Mouse (Mus musculus): ENCODE data around the gene AI467606.

Gene AI467606

GRCm38 (mm10) chr7:127129638-127130037, 38.5 kb downstream of the AI467606 start:
- DNase-seq = peak in 1 of 2 experiments; percentile 57

DNA sequence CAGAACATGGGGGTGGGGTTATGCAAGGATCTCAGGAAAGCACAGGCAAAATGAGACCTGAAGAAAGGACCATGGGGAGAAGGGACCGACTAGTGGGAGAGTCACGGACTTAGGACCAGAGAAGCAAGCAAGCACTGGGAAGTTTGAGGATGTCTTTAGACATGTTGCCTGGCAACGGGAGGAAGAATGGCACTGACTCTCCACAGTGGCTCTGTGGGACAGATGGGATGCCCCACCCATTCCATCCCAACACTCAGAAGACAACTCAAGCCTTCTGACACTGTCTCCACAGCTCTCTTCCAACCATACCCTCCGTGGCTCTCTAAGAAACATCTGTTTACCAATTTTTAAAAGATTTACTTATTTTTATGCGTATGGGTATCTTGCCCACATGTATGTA, 42.0 kb downstream of the AI467606 start:
- DNase-seq = no peak

DNA sequence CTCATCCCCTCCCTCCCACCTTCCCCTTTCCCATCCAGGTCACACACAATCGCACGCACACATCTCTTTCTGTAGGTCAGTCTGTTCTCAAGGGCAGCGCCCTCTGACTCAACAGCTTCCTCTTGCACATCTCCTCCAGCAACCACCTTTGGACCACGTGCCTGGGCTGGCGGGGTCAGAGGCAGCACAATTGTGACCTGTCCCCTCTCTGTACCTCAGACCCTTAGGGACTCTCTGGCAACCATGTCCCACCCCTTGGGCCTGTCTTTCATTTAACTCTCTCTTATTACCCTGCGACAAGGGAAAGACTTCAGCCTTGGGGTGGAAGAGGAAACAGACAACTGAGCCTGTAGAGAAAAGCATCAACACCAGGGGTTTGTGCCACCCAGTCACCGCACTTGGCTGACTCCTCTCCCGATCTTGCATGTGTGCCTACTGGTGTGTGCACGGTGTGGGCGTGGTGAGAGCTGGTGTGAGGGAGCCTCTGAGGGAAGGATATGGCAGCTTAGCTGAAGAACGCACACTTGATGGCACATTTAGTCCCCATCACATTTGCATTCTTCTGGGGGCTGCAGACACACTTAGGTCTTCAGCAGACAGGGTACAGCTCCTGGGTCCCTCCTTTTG, 43.8 kb downstream of the AI467606 start:
- peak; percentile 31 to 46 for DNase-seq

- DNase-seq = no peak
Observed at GRCm38 (mm10) chr7:127136181-127137071, 45.3 kb downstream of the AI467606 start.

GRCm38 (mm10) chr7:127137262-127138017, 46.3 kb downstream of the AI467606 start, which contains the start of gene Spn:
Gene Spn (minus strand): TSS chr7:127137823.
- no peak for DNase-seq

DNA sequence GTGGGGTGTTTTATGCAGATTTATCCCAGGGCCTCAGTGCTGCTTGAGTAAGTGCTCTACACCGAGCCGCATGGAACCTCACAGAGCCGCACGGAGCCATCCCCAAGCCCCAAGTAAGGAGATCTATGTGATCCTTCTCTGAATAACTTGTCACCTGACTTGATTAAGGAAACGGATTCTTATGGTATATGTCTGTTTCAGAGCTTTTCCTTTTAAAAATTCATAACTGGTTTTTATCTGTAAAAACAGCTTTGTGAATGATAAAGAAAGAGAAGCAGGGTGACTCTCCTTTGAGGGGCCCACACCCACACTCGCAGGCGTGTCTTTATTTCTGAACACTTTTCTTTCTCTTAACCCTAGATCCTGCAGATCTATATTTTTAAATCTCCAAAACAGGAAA, 47.9 kb downstream of the AI467606 start:
- no peak for DNase-seq

- no peak for DNase-seq
Observed at GRCm38 (mm10) chr7:127139562-127139961, 48.4 kb downstream of the AI467606 start.

- DNase-seq = no peak
Observed at GRCm38 (mm10) chr7:127140623-127141404, 49.7 kb downstream of the AI467606 start.

DNA sequence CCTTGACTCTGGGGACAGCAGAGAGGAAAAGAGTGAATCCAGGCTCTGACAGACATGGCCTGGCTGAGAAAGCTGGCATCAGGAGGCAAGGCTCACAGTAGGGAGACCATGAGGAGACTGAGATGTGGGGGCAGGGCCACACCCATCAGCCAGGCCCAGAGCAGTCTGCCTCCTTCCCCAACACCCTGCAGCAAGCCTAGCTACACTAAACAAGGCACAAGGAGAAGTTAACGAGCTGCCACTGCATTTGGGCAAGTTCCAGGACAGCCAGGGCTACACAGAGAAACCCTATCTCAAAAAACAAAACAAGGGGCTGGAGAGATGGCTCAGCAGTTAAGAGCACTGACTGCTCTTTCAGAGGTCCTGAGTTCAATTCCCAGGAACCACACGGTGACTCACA, 51.1 kb downstream of the AI467606 start:
- peak in 1 of 2 experiments; percentile 40 for DNase-seq

DNA sequence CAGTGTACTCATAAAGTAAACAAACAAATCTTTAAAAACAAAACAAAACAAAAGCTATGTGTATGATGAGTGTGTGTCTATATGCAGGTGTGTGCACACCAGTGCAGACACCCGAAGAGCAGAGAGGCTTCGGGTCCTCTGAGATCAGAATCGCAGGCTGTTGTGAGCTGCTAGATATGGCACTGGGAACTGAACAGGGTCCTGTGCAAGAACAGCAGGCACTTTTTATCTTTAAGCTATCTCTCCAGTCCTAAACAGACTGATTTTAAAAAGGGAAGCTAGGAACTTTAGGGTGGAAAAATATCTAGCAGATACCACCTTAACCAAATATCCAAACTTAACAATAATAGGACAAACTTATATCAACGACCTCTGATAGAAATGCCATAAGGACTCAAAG, 51.5 kb downstream of the AI467606 start:
- DNase-seq = no peak

Data from lung, postnatal 4 days (tissue).